Mouse (Mus musculus) testis, adult 2 months (tissue): Measurements from ENCODE around the gene Rpl32. TPM values are rescaled to one million over a fixed set of nuclear protein-coding genes. Genes with fewer than 3 reads are reported as not detected.
"Not testable (repeated sequence)": the region's sequence is repeated elsewhere in the genome, so short reads cannot be mapped to it uniquely, and the experiment has no call there.

Experiments
- H3K27ac ChIP-seq: fragments of 200-500 bp; 2 replicates; pipeline ENCODE4 v1.5.1; 2012; ENCODE audit warnings: low read depth, low read length; ENCODE audit not compliant: control insufficient read depth, insufficient read depth
- H3K27me3 ChIP-seq: fragments of 200-500 bp; 2 replicates; pipeline ENCODE4 v1.6.1; 2012; ENCODE audit warnings: mild to moderate bottlenecking, low read length, moderate library complexity; ENCODE audit not compliant: control insufficient read depth, insufficient read depth
- H3K36me3 ChIP-seq: fragments of 200-500 bp; 2 replicates; pipeline ENCODE4 v1.6.1; 2012; ENCODE audit warnings: mild to moderate bottlenecking, low read length; ENCODE audit not compliant: control insufficient read depth, insufficient read depth
- H3K4me1 ChIP-seq: fragments of 200-500 bp; 2 replicates; pipeline ENCODE4 v1.6.1; 2012; ENCODE audit warnings: low read length; ENCODE audit not compliant: control insufficient read depth, insufficient read depth
- H3K4me3 ChIP-seq: fragments of 200-500 bp; 2 replicates; pipeline ENCODE4 v1.5.1; 2012; ENCODE audit warnings: low read depth, mild to moderate bottlenecking, low read length, moderate library complexity, mixed read lengths; ENCODE audit not compliant: control insufficient read depth
- CTCF ChIP-seq: fragments of 200-500 bp; IDR thresholded peaks from 2 replicates; pipeline ENCODE4 v1.5.1; 2012; ENCODE audit warnings: low read depth, mild to moderate bottlenecking, inconsistent platforms, low read length, moderate library complexity; ENCODE audit not compliant: control insufficient read depth, insufficient read depth, insufficient replicate concordance
- POLR2A ChIP-seq: fragments of 200-500 bp; IDR thresholded peaks from 2 replicates; pipeline ENCODE4 v1.6.1; 2012; ENCODE audit warnings: low read depth, mild to moderate bottlenecking, inconsistent platforms, low read length, moderate library complexity; ENCODE audit not compliant: control insufficient read depth
- polyA plus RNA-seq: library from polyadenylated mRNA; depleted of rRNA; stranded (reverse); fragments of >200 nt; gene quantifications from 2 replicates; pipeline ENCODE4 v1.2.3, GENCODE M21; 2012

The Rpl32 gene
- polyA plus RNA-seq, 1 experiment = 654 TPM

GRCm38 (mm10) chr6:115830779-115831601 lies 22.4 kb upstream of the Rpl32 start:
- Histone ChIP-seq H3K27me3 (no peaks in the 10 kb centered on the region), H3K4me1 (no peaks in the 10 kb centered on the region), H3K27ac (no peak overlapping the region), H3K4me3 (no peak overlapping the region), H3K36me3 (no peaks in the 10 kb centered on the region)
- TF ChIP-seq CTCF = no peak
- no peak for TF ChIP-seq POLR2A

- not testable (repeated sequence) for H3K4me3 ChIP-seq, H3K27me3 ChIP-seq, H3K27ac ChIP-seq, H3K4me1 ChIP-seq, H3K36me3 ChIP-seq
Observed at GRCm38 (mm10) chr6:115823850-115824464, 15.4 kb upstream of the Rpl32 start.

GRCm38 (mm10) chr6:115821216-115821993 lies 12.9 kb upstream of the Rpl32 start:
- H3K4me1 ChIP-seq = no peaks in the 10 kb centered on the region
- TF ChIP-seq POLR2A = no peak
- TF ChIP-seq CTCF = no peak
- no peak overlapping the region for H3K27ac ChIP-seq
- no peaks in the 10 kb centered on the region for H3K36me3 ChIP-seq
- no peaks in the 10 kb centered on the region for H3K27me3 ChIP-seq
- no peak overlapping the region for H3K4me3 ChIP-seq

GRCm38 (mm10) chr6:115818129-115818528 lies 9.6 kb upstream of the Rpl32 start:
- Histone ChIP-seq H3K4me1 (no peaks in the 10 kb centered on the region), H3K27me3 (no peaks in the 10 kb centered on the region), H3K27ac (no peak overlapping the region), H3K4me3 (no peak overlapping the region), H3K36me3 (no peaks in the 10 kb centered on the region)
- TF ChIP-seq CTCF (no peak), POLR2A (no peak)

- TF ChIP-seq POLR2A (no peak), CTCF (no peak)
- no peak overlapping the region for H3K4me3 ChIP-seq
- no peaks in the 10 kb centered on the region for H3K27me3 ChIP-seq
- H3K4me1 ChIP-seq = no peaks in the 10 kb centered on the region
- no peaks in the 10 kb centered on the region for H3K36me3 ChIP-seq
- no peak overlapping the region for H3K27ac ChIP-seq
Observed at GRCm38 (mm10) chr6:115815041-115815440, 6.5 kb upstream of the Rpl32 start.

- H3K4me3 ChIP-seq = no peak overlapping the region
- H3K27me3 ChIP-seq = no peaks in the 10 kb centered on the region
- H3K36me3 ChIP-seq = no peaks in the 10 kb centered on the region
- H3K27ac ChIP-seq = no peak overlapping the region
- H3K4me1 ChIP-seq = no peaks in the 10 kb centered on the region
- TF ChIP-seq POLR2A (no peak), CTCF (peak; percentile 39; the same call in 1 of the 2 replicates)
Observed at GRCm38 (mm10) chr6:115814104-115814503, 5.6 kb upstream of the Rpl32 start.

GRCm38 (mm10) chr6:115811606-115812005 lies 3.1 kb upstream of the Rpl32 start:
- peaks cover 2% of the 10 kb centered on the region for H3K4me1 ChIP-seq
- no peak overlapping the region for H3K4me3 ChIP-seq
- TF ChIP-seq CTCF (no peak), POLR2A (no peak)
- no peak overlapping the region for H3K27ac ChIP-seq
- no peaks in the 10 kb centered on the region for H3K27me3 ChIP-seq
- H3K36me3 ChIP-seq = no peaks in the 10 kb centered on the region
